Mouse (Mus musculus) common myeloid progenitor, adult 5-6 weeks (primary cell): Measurements from ENCODE around the gene Cnmd. TPM values are rescaled to one million over a fixed set of nuclear protein-coding genes. Genes with fewer than 3 reads are reported as not detected.

Experiments
- ATAC-seq: replicated peaks from 2 replicates; pipeline ENCODE4 v1.8.0; 2016; ENCODE audit warnings: low read depth, mild to moderate bottlenecking, moderate TSS enrichment, inconsistent platforms; ENCODE audit not compliant: poor library complexity, severe bottlenecking
- total RNA-seq: library from RNA; stranded (forward); fragments of 200-1000, 187-1606 nt; gene quantifications from 2 replicates; pipeline ENCODE4 v1.2.3, GENCODE M21; 2017

Gene Cnmd
- total RNA-seq, 1 experiment from 2014 or later: not detected

DNA sequence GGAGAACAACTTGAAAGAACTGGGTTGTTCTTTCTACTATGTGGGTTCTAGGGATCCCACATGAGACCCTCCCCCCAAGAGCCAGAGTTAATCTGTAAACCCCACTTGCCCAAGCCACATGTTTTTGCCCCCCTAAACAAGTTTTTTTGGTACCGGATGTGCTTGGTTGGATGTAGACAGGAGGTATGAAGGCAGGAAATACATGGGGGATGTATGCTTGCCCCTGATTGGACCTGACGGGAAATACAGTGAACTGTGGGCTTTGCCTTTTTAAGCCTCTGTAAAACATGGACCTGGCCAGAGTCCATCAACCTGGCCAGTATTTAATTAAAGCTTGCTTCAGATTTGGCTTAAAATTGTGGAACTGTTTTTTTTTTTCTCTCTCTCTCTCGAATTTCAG lies 12.3 kb downstream of the Cnmd start:
- peak; percentile 50 for ATAC-seq

DNA sequence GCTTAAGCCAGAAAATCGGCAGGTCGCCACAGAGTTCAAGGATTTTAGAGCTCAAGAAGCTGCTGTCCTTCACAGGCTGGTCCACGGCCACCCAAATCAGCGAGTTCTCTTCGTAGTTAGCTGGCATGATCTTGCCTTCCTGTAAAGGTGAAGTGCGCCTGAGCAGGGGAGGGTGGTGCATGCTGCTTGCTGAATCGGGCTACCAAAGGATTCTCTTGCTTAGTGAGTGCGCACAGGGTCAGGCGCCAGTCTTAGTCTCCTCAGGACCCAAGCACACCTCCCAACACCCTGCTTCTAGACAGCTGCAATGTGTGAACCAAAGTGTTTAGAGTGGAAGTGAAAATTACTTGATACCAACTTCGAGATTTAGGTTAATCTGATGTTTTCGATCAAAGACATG lies 16.6 kb downstream of the Cnmd start:
- ATAC-seq: no peak

DNA sequence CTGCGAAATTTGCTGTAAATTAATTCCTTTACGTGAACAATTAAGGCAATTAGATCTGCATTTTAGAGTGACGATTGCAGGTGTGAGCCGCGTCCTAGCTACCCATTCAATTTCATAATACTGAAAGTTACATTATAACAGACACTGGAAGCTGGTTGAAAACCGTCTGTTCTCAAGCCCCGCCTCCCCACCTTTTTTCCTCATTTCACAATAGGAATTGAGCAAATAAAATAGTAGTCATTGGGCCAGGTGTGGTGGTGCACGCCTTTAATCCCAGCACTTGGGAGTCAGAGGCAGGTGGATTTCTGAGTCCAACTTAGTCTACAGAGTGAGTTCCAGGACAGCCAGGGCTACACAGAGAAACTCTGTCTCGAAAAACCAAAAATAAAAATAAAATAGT lies 19.9 kb downstream of the Cnmd start:
- no peak for ATAC-seq

DNA sequence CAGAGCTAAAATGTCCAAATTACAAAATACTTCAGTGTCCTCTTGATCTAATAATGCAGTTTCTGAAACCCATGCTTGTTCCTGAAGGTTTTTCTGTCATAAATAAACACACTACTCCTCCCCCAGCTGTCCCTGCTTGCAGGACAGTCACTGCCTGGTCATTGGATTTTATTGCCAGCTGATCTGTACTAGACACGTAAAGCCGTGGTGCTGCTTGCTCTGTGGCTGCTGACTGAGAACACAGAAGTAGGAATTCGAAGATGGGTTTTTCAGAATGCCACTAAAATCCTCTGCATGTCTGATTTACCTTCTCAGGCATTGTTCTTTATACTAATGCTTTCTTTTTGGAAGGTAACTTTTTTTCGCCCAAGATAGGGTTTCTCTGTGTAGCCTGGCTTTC lies 25.2 kb downstream of the Cnmd start:
- ATAC-seq: no peak

DNA sequence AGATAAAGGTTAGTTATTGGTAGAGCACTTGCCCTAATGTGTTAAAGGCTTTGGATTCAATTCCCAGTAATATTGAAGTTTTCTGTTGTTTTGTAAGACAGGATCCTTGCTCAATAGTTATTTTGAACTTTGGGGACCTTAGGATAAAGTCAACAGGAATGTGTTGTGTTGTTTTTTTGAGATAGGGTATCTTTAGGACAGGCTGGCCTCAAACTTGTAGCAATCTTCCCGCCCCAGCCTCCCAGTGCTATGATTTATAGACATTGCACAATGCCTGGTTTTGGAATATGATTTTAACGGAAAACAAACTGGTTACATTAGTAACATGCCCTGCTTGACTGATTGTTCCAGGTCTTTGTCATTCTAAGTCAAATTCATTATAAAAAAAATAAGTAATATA lies 28.8 kb downstream of the Cnmd start:
- ATAC-seq: no peak

DNA sequence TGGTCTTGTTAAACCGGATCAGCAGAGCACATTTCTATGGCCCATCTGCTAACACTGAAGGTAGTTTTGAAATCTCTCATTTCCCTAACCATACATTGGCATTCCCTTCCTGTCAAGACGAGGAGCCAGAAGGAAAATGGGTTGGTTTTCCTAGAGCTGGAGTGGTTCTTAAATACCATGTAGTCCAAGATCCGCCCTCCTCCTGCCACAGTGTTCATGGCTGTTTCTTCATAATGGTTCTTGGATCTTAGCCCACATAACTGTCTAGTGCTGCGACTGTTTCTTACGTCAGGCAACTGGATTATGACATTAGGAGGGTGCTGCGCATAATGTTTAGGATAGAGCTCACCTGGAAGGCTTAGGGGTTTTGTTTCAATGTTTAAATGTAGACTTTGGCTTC lies 29.6 kb downstream of the Cnmd start:
- no peak for ATAC-seq

DNA sequence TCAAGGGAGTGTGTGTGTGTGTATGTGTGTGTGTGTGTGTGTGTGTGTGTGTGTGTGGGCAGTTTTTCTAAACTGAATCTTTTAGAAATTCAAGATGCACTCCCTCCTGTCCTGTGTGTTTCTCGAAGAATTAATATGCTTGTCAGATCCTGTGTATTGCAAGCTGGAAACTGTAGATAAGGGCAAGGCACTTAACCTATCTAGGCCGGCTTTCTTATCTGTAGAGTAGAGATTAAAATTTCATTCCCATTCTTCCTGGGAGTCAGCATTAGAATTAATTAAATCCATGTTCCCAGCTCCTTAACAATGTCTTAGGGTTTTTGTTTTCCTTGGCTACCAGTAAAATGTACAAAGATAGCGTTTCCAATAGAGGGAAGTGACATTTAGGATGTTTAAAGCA lies 40.8 kb downstream of the Cnmd start:
- ATAC-seq: no peak

DNA sequence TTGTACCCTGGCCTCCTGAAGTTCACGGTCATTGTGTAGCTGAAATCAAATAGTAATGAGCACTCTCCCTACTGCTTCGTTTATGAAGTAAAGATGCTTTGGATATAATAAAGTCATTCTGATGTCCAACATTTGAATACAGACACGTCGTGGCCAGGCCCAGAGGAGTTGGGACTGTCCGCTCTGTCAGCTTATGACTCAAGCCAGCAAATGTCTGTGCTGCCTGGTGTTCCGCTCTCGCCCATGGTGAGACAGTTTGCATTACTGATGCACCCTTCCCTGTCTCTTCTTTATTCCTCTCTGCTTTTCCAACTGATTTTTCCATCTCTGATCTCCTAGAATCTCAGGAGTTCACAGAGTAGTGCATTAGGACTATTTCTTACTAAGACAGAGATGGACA lies 42.2 kb downstream of the Cnmd start:
- ATAC-seq: no peak

DNA sequence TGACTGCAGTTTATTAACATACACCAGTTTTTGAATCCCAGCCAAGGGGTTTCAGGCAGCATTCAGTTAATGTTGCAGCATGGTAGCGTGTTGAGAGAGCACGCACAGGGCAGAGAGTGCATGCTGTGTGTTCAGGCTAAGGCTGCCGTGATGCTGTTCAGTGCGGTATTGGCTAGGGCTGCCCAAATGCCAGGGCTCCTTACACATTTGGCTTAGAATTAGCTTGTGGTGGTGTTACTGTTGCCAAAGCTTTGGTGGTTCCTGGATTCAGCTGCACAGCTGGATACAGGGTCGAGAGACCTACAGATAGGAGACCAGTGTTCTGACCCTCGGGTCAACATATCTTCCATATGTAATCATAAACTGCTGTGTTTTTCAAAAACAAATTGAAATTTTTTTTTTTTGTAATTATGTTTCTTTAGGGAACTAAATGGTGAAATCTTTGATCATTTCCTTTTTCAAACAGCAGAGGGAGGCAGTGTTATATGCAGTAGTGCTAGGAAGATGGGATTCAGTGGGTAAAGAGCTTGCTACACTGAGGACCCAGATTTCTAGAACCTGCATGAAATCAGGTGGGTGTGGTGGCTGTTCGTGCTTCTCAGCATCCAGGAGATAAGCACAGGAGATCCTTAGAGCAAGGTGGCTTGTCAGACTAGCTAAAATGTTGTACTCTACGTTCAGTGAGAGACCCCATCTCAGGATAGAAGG lies 44.7 kb downstream of the Cnmd start:
- ATAC-seq: peak; percentile 68; the same call in 1 of the 2 replicates

DNA sequence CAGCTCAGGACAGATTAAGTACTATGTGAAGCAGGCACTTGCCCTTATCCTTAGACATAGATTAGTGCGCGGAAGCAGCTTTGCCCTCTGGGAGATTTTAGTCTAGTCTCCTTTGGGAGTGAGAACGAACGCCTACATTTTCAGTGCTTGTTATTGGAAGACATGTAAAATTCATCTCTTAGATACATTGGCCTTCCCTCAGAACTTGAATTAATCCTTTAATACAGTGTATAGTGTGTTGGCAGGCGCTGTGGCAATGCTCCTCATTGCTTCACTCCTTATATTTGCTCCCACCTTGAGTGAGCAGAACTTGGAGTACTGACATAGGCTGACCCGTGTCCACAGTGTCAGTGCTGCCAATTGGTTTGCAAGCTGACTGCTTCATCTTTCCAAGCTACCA lies 53.7 kb downstream of the Cnmd start:
- no peak for ATAC-seq

DNA sequence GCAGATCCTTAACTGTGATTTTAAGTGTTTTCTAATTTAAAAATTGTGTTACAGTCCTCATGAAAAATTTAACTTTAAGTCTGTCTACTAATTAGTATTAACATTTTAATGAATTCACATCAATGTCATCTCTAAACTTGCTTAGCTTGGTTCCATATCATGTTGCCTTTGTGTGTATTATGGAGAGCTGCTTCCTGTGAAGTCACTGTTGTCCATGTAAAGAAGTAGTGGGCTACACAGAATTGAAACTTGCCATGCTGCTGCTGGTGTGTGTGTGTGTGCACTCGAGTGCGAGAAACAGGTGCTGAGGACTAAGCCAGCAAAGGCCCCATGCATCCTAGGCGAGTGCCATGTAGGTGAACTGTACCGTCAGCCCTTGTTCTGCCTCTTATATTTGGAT lies 54.6 kb downstream of the Cnmd start:
- no peak for ATAC-seq

DNA sequence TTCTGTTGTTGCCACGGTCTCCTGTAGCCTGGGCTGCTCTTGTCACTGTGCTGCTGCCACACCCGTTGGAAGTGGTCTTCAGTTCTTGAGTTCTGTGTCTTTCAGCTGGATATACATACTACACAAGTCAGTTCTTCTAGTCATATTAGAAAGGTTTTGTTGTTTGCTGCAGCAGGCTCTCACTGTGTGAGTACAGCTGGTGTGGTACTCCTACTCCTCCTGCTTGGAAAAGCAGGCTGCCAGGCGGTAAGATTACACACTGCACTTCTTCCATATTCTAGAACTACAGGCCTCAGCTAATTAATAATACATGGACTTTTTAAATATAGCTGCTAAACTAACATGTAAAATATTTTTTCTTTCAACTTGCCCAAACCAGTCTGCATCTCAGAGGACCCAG lies 55.1 kb downstream of the Cnmd start:
- ATAC-seq: no peak

DNA sequence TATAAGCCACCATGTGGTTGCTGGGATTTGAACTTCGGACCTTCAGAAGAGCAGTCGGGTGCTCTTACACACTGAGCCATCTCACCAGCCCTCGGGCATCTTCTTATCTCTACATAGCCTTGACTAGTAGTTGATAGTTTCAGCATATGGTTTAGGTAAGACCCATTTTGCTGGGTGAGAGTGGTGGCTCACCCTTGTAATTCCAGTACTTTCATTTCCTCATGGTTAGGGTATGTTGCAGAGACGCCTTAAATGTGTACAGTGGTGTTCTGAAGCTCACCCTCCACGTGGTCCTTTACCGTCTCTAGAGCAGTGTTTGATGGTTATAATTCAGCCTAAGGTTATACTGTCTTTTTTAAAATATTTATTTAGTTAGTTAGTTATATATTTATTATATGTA lies 55.6 kb downstream of the Cnmd start:
- no peak for ATAC-seq

DNA sequence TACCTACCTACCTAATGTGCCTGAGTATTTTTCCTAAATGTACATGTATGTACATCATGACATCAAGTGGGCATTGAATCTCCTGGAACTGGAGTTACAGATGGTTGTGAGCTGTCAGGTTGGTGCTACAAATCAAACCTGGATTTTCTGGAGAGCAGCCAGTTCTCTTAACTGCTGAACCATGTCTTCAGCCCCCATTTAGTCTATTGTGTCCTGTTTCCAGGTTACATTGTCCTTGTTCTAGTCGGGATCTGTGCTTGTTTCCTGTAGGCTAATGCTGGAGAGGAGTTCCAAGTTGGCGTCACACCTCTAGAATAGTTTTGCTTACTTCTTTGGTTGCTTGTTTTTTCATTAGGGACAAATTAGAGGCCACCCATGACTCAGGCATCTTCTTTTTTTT lies 56.1 kb downstream of the Cnmd start:
- no peak for ATAC-seq

DNA sequence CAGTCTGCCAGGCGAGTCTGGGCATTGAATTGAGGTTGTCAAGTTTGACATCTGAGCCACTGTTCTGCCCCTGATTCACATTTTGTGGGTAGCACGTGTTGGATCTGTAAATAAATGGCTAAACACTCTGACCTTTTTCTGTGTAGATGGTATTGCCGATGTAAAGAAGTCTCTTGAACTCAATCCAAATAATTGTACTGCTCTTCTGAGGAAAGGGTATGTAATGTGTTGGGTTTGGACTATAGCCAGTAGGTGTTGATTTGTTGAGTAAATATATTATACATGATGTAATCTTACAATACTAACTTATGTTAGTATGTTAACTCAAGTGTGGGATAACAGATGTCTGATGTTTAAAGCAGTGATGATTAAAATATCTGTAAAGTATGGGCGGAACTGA lies 65.4 kb downstream of the Cnmd start:
- ATAC-seq: no peak

DNA sequence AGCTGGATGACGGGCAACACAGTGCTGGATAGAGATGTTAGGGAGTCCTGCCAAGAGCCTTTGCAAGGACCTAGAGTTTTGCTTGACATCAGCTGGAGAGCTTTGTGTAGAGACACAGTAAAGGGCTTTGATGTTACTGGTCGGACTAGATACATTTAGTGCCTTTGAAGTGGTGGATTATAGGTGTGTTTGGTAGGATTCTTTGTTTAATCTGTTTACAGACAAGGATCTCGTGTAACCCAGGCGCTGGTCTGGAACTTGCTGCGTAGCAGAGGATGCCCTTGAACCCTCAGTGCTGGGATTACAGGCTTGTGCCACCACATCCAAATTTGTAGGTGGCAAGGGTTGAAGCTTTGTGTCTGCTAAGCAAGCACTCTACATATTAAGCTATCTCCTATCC lies 67.9 kb downstream of the Cnmd start:
- no peak for ATAC-seq

DNA sequence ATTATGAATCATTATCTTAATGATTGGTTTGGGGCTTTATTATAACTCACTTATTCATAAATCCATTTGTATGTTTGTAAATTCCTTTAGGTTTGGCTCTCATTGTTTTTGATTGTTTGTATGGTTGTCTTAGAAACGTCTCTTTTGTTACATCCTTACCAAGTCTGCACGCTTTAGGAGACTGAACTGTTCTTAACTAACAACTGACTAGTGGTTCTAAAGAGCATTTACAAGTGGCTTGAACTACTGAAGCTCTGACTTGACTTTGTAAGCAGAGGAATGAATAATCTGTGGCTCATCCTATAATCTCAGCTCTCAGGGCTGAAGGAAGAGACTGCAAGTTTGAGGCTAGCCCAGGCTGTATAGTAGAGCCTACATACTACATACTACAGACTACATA lies 70.4 kb downstream of the Cnmd start:
- no peak for ATAC-seq

DNA sequence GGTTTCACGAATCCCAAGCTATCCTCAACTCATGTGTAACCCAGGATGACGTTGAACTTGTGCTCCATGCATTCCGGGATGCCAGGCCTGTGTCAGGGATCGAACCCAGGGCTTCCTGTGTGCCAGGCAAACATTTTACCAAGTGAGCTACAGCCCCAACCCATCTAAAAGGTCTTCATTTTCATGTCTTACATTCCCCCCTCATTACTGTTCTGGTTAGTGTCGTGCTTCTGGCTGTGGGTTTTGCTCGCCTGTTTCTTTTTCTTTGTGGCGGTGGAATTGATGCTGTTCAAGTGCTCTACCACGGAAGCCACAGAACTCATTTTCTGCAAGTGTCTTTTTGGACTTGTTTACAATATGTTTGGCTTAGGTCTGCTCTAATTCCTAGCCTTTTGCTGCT lies 71.1 kb downstream of the Cnmd start:
- no peak for ATAC-seq

DNA sequence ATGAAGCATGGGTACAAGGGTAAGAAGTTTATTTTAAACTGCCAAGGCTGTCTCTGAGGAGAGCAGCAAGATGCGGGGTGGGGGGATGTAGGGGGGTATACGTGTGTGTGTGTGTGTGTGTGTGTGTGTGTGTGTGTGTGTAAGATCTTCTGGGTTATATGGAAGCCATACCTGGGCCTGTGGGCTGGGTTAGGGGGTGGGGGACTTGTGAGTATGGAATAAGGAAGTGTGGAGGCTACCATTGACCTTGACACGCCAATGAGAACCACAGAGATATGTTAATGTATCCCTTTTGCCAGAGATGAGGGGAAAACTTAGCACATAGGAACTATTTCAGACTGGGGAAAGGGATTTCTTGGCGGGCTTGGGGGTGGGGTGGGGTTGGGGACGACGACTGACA lies 72.6 kb downstream of the Cnmd start:
- no peak for ATAC-seq

DNA sequence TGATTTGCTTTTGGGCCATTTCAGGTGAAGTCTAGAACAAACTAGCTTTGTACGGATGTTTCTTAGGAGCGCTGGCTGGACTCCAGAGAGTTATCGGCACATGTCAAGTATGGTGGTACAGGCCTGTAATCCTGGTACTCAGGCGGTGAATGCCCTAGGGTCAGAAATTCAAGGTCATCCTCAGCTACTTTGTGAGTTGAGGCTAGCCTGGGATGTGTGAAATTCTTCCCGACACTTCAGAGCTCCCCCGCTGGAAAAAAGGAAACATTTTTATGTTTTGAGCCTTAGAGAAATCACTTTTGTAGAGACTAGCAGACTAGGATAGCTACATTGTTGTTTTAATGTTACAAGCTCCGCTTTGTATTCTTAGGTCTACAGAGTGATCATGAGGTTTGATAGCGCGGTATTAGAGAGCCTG lies 73.4 kb downstream of the Cnmd start:
- ATAC-seq: no peak

DNA sequence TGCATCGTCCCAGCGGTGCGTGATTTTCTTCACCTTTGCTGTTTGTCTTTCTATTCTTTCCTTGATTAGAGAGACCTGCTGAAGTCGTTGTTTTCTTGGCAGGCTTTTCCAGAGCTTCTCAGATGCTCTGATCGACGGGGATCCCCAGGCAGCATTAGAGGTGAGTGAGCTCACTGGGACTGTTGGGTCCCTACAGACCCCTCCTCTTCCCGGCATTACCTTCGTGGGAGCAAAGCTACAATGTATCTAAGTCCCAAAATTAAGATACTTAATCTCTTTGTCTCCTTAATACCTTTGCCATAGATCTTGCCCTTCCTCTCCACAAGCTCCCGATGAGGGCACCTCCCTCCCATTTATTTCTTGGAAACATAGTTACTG lies 74.1 kb downstream of the Cnmd start:
- ATAC-seq: no peak; the same call in 1 of the 2 replicates
